Mouse (Mus musculus) right cerebral cortex, adult 18-20 months (tissue): ENCODE measurements around the gene Ssr2.

Experiments
- DNase-seq: peaks from one replicate; pipeline ENCODE4 v3.0.0; 2022; ENCODE audit warnings: mixed read lengths

Gene Ssr2

DNA sequence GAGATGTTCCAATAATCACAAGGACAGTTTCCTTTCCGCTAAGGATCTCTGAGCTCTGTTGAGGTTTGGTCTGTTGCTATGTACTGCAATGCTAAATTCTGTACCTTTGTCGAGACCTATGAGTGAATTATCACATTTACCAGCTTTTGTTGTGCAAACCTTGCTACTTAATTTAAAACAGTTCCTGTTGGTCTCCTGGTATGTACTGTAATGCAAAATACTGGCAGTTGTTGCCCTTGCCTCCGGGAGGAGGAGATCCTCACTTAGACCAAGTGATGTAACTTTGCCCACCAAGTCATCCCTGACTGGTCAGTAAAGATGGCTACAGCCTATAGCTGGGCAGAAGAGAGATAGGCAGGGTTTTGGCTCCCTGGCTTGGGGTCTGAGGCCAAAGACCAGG, at the start of gene Ssr2:
Ssr2 (plus strand) TSS at position 337 of the 400 bp plus-strand sequence.
- no peak for DNase-seq

DNA sequence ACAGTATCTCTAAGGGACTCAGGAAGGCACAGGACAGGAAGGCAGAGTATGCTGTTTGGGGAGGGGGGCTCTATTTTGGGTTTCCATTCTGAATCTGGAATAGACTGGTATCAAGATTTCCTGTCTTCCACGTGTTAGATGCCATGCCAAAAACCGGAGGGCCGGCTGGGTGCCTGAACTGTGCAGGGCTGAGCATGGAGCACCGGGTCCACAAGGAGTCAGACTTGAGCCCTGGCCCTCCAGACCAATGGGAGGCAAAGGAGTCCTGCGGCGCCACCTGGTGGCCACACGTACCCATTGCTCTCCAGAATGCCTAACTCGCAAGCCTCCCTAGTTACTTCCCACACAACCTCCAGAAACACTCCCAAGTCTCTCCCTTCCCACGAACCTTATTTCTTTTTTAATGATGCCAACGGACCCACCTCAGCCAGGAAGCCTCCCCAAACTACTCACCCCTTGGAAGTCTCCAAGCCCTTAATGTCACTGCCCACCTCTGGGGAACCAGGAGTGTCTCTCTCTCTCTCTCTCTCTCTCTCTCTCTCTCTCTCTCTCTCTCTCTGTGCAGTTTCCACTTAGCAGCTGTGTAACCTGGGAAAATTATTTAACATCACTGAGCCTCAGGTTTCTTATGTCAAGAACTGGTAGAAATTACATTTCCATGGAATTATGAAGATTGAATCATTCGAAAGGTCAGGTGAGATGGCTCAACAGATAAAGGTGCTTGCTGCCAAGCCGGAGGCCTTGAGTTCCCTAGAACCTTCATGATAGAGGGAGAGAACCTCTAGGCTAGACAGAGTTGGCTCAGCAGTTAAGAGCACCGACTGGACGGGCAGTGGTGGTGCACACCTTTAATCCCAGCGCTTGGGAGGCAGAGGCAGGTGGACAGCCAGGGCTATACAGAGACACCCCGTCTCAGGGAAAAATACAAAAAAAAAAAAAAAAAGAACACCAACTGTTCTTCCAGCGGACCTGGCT, 49.2 kb upstream of the Ssr2 start:
- peak; percentile 77 for DNase-seq

DNA sequence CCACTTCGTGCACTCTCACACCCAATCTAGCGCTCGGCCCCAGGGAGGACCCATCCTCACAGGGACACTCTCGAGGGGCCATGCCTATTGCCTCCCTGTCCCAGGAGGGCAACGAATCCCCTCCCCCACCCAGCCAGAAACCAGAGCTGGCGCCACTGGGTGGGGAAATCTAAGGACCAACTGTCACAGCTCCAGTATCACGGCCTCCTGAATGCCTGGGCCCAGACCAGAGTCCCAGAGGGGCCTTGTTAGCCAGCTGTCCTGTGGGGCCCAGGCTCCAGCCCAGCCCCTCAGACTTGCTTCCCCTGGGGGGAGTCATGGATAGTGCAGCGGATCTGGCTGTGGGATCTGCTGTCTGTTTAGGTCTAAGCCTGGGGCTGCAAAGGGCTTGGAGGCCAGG, 48.1 kb upstream of the Ssr2 start:
- no peak for DNase-seq

DNA sequence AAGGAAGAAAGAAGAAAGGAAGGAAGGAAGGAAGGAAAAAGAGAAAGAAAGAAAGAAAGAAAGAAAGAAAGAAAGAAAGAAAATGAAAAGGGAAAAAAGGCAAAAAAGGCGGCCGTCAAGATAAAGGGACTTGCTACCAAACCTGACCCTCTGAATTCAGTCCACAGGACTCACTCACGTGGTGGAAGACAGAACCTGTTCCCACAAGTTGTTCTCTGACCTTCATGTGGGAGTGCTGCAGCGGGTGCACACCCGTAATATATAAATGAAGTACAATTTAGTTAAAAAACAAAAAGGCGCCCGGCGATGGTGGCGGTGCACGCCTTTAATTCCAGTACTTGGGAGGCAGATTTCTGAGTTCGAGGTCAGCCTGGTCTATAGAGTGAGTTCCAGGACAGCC, 47.0 kb upstream of the Ssr2 start:
- DNase-seq = no peak

DNA sequence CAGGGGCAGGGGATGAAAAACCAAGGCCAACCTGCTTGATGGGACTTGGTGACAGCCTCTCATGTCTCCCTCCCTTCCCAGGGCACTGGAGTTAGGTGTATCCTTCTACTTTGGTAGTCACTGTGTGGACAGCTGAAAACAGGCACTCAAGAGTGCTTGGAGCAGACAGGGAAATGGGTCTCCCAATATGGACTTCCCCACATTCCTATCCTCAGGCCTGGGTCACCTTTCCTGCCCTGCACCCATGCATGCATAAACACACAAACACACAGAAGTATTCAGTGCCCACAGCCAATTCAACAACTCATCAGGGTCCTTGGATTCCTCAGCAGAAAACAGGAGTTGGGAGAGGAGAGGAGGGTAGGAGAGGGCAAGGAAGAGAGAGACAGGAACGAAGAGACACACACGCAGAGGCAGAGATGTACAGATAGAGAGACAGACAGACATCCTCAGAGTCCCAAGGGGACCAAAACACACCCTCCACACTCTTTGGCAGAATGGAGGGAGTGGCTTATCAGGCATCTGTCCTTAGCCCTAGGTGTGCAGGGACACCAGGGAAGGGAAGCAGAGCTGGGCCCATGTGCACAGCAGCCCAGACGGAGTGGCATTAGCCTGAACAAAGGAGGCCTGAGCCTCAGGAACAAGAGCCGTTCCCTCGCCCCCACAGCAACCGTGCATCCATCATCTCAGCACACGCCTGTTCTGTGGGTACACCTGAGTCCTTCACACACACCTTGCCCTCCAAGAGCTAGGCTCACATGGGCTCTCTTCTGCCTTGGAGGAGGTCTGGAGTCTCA, 46.3 kb upstream of the Ssr2 start:
- DNase-seq = no peak

DNA sequence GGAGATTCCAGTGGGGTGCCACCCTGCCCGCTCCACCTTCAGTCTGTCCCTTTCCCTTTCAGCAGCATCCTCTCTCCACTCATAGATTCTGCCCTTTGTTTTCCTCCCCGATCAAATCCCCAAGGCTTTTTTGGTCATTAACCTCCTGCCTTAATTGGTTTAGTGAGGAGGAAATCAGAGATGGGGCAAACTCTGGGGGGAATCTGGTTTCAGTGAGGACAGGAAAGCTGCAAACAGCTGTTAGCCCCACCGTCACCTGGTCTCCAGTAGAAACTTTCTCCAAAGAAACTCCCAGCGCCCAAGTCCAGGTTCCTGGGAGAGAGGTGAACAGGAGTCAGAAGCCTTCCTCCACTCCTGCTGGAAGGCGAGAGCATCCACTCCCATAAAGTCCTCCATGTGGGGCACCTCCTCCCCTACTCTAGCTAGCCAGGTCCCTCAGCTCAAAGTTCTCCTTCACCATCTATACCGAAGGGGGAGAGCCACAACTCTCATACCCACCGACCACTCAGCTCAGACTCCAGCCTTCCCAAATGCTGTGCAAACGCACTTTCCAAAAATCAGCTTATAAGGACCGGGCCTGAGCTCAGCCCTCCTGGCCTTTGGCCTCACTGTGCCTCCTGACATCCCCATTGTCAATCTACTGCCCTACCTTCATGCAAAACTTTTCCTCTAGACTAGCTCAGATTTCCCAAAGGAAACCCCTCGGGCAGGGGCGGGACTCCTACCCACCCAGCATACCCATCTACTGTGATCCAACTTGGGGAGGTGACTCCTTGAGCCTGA, 45.4 kb upstream of the Ssr2 start:
- no peak for DNase-seq

DNA sequence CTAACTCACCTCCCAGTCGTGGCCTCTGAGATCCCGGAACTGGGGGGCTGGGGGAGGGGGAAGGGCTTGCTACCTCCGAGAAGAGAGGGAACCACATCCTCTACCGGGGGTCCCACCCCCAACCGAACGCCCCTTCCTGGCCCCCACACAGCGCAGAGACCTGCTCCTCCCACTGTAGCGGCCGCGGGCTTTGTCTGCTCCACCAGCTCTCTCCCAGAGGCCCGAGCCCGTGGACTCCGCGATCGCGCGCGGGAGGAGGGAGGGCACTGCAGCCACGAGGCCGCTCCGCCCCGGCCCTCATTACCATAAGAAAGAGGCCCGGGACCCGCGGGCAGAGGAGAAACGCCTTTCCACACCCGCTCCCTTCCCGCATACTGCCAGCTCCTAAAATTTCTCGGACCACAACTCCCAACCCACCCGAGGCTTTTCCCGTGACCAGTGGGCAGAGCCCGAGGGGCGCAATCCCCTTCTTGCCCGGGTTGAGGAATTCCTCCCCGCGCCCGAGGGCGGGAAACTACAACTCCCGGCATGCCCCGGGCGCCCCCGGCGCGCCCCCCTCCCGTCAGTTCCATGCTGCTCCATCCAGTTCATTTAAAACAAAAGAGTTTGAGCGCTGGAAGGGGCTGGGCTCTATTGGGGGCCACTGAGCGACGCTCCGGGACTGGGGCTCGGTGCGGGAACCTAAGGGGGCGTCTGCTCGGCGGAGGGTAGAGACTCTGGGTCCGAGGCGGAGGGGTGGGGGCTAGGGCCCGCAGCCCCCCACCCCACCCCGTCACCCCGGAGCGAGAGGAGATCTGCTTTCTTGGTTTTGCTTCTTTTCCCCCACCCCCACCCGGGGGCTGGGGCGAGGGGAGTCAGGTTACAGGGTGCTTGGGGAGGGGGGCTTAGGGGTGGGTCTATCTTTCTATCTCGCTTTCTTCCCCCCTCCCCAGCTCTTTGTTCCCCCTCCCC, 44.1 kb upstream of the Ssr2 start:
- peak; percentile 89 for DNase-seq

DNA sequence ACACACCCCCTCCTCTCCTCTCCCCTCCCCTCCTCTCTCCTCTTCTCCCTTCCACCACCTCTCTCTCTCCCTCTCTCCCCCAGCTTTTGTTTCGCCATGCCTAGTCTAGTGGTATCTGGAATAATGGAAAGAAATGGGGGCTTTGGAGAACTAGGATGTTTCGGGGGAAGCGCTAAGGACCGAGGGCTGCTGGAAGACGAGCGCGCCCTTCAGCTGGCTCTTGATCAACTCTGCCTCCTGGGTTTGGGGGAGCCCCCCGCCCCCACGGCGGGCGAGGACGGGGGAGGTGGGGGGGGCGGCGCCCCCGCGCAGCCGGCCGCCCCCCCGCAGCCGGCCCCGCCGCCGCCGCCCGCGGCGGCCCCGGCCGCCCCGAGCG, 43.4 kb upstream of the Ssr2 start, which contains the start of gene Mex3a:
Mex3a (plus strand) TSS at position 97 of the 376 bp plus-strand sequence.
- no peak for DNase-seq

DNA sequence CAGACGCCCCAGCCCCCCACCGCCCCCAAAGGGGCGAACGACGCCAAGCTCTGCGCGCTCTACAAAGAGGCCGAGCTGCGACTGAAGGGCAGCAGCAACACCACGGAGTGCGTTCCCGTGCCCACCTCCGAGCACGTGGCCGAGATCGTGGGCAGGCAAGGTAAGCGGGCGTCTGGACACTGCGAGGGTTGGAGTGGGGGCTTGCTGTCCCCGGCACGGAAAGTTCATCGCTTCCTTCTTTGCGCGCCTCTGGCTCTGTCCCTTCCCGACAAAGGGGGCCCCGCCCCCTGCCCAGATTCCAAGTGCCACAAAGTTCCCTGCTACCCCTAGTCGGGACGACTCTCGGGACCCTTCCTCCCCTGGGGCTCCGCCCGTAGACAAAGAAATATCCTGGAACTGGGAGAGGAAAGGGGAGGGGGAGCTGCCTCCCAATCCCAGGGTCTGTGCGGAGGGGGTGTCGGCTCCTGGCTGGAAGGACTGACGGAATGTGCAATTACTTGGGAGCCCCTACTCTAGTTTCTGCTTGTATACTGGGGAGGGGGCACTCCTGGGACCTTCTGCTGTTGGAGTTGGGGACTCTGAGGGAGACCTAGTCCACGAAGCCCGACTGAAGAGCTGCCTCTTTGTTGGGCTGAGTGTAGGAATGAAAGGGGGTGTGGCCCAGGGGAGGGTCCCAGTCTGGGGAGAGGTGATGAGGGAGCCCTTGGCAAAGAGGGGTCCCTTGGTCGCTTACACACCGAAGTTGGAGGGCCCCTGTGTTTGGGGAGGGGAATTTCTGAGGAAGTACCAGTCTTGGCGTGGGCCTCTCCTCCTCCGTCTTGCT, 42.8 kb upstream of the Ssr2 start:
- DNase-seq = no peak

DNA sequence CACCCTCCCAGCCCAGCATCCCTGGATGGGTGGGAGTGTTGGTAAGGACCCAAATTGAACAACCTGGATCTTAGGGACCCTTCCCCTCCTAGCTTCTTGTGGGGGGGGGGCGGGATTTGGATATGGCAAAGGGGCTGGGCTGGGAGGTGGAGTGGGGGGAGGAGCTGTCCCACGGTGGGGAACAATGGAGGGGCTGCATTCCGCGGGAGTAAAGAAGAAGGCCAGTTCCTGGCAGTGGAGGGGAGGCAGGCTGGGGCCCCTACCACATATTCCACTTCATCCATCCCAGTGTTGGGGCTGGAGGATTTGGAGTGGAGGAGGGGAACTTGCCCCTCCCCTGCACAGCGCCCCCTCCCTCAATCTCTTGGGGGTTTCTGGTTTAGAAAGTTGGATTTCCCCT, 42.0 kb upstream of the Ssr2 start:
- no peak for DNase-seq

DNA sequence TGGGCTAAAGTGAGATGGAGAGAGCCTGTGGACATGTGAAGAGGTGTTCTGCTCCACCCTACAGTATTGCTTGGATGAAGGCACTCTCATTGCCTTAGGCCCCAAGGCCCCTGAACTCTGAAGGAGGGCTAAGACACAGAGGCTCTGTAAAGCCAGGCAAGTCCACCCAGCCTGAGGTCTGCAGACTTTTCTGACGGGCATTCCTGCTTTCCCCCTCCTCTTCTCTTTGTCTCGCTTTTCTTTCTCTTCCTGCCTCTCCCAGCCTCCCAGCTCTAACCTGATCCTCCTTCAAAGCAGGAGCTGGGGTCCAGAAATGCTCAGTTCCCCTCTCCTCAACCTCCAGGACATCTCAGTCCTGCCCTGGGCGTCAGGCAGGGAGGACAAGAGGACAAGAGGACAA, 40.7 kb upstream of the Ssr2 start:
- no peak for DNase-seq

DNA sequence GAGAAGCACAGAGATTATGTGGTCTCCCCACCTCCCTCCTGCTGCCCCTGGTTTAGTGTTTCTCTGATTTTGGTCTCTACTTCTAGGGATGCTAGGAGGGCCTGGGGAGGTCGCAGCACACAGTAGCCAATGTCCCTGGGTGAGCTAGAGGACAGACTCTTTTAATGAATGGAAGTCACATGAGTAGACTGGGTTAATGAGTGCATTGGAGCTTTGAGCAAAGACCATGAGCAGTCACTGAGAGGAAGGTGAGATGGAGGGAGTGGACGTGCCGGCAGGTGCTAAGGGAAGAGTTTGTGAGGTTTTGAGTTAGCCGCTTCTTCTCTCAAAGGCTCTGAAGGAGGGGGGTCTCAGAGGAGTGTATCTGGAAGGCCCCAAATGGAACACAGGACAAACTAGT, 40.1 kb upstream of the Ssr2 start:
- DNase-seq = no peak

DNA sequence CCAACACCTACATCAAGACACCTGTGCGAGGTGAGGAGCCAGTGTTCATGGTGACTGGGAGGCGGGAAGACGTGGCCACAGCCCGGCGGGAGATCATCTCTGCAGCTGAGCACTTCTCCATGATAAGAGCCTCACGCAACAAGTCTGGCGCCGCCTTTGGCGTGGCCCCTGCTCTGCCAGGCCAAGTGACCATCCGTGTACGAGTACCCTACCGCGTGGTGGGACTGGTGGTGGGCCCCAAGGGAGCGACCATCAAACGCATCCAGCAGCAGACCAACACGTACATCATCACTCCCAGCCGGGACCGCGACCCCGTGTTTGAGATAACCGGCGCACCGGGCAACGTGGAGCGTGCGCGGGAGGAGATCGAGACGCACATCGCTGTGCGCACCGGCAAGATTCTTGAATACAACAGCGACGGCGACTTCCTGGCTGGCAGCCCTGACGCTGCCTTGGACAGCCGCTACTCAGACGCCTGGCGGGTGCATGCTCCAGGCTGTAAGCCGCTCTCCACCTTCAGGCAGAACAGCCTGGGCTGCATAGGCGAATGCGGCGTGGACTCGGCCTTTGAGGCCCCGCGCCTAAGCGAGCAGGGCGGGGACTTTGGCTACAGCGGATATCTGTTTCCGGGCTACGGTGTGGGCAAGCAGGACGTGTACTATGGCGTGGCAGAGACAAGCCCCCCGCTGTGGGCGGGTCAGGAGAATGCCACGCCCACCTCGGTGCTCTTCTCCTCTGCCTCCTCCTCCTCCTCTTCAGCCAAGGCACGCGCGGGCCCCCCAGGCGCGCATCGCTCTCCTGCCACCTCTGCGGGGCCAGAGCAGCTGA, 39.4 kb upstream of the Ssr2 start:
- DNase-seq = peak; percentile 81

DNA sequence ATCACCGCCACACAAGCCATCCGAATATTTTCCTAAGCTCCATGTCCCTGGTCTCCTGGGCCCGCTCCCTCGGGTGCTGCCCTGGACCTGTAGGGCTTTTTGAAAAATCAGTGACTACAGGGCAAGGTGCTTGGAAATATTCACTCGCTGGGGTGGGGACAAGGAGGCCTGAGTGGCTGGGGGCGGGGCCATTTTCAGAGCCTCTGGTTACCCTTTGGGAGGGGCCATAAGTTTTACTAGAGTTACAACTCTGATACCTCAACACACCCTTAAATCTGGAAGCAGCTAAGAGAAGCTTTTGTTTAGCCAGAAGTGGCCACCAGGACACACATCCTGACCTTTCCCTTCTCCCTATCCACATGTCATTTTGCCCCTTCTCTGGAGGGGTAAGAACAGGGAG, 38.5 kb upstream of the Ssr2 start:
- DNase-seq = no peak

DNA sequence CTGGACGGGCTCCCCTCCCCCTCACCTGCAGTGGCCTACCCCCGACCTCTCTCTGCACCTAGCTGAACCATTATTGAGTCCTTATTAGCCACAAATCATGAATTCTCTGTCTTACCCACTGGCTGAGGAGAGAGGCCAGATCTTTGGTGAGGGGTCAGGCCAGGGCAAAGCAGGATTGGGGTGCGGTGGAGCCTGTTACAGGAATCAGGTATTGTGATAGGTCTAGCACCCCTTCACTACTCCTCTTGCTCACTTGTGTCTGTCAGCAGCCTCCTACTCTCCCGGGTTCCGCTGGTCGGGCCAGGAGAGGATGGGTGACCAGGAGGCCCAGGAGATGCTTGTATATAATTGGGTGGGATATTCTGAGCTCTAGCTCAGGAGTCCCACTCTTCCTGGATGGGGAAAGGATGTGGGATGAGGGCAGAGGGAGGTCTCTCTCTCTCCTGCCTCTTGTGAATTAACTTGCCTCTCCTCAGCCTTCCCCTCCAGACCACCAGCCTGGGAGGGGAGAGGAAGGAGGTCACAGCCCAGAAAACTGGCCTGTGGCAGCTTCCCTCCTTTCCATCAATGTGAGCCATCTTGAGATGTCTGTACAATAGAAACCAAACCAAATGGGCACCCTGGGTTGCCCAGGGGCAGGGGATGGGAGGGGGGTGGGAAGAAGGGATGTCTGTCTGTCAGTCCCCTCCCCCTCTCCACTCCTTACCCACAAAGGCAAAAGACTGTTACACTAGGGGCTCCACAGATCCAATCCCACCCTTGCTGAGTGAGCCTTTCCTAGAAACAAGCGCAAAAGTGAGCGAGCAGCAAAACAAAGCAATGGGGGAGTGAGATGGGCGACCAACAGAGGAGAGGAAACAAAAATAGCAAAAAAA, 37.2 kb upstream of the Ssr2 start:
- DNase-seq = no peak

DNA sequence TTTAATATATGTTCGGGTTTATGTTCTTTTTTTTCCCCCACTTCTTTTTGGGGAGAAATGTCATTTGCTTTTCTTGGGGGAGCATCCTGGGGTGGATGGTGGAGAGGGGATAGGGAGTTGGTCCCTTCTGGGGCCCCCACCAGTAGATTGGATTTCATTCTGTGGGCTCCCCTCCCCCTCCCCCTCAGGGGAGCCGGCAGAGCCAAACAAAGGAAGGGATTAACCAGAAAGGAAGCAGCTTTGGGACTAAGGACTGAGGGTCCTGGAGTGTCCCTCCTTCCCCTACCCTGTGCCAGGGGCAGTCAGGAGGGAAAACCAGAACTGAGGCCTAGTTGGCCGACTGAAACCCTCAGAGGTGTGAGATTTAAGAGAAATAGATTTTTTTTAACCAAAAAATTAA, 36.3 kb upstream of the Ssr2 start:
- no peak for DNase-seq

DNA sequence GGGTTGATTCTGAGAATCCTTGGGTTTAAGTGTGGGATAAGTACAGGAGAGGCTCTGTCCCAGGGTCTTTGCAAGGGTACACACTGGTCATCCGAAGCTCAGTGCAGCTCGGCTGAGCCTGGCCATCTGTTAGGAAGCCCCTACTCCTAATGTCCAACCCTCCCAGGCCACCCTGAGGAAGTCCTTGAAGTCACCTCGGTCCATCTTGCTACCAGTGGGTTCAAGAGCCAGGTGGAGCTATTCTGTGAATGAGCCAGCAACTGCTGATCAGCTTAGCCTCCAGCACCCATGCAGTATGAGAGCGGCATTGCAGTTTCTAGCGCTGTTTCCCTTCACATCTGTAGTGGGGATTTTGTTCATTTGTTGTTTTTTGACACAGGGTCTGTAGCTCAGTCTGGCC, 35.6 kb upstream of the Ssr2 start:
- no peak for DNase-seq

DNA sequence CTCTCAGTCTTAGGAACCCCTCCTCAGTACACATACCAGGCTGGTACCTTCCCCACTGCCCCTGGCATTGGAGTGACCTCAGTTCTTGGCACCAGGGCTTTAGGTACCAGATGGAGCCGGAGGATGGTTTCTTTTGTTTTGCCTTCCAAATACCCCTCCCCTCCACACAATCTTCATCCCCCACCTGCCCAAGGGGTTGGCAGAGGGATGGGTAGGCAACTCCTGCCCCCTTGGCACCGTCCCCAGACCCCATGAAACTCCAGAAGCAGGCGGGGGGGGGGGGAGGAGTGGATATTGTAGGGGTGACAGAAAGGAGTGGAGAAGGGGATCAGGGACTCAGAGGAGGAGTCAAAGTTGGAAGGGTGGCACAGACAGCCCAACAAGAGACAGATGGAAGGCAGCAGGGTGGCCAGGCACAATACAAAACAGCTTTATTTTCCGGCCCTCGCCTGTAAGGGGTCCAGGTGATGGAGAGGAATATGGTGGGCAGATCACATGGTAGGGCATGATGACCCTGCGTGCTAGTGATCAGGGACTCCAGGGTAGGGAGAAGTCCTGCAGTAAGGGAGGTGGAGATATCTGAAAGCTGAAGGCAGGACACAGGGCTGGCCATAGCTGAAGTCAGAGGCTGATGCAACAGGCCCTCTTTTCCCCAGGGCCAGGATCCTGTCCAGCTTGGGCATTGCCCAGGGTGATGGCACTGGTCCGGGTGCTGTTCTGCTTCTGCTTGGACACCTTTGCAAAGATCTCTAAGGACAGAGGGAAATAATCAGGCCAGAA, 33.9 kb upstream of the Ssr2 start:
- DNase-seq = no peak
